Mouse (Mus musculus) left cerebral cortex, postnatal 36 days (tissue): ENCODE measurements around the gene Mrps18a. TPM values are rescaled to one million over a fixed set of nuclear protein-coding genes. Genes with fewer than 3 reads are reported as not detected.
A peak's percentile ranks its signal among the peaks of the same experiment; 100 is the strongest.

Source experiments
- DNase-seq, 2 experiments: peaks; one replicate each; pipeline ENCODE4 v3.0.0; 2021 to 2022; ENCODE audit warnings: low spot score in 2 of 2, mixed read lengths in 1 of 2
- intact Hi-C: fragments of 180-260 bp; cut with DNase I; formaldehyde crosslinking; loops from one replicate; pipeline ENCODE4 v1.15.1; 2025
- total RNA-seq, 2 experiments: library from RNA; stranded (reverse); gene quantifications; 2 replicates each; pipeline ENCODE4 v1.2.3; 2021

Gene Mrps18a
- total RNA-seq, 2 experiments from 2014 or later = 84.1 to 88.9 TPM

DNA sequence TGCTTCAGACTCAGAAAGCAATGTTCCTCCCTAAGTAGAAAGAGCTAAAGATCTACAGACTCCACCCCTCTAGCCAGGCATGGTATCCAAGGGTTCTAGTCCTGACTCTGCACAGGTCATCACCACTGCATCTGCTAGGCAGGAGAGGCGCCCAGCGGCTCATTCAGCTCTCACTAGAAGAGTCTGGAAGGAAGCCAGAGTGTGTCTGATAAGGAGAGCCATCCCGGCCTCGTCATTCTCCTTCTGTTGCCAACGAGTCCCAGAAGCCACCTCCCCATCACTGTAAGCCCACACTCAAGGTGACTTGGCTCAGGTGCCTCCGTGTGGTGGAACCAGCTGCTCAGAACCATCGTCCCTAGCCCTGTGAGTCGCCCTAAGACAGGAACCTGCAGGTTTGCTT is 22.1 kb downstream of the Mrps18a start:
- intact Hi-C loops = loop anchor here (1.0 to 5.0 kb wide), 2 partner anchors 101 to 402 kb away; partner anchors contain the start of gene Vegfa
- DNase-seq = no peak

DNA sequence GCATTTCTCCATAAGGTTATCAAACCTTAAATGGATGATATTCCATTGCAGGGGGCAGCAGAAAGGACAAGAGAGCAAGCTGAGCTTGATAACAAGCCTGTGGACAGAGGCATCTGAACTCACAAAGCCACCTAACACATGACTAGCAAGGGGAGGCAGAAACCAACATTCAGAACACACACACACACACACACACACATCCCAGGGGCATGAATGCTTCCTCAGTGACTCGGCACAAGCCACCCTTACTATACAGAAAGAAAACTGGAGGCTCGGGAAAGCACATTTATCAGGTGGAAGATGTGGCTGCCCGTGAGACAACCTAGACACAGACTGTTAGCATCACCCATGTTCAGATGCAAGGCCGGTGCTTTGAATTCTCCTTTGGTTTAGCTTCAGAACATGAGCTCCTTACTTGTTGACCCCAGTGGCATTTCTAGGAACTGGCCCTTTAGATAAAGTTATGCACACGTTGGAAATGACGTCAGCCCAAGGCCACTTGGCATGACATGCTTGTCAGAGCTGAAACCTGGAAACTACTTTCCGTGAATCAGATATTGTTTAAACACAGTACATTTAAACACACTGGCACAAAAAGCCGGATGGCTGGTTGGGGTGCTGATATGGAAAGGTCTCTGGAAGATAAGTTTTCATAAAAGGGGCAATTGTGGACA is 27.9 kb downstream of the Mrps18a start:
- intact Hi-C loops = no loop called here

DNA sequence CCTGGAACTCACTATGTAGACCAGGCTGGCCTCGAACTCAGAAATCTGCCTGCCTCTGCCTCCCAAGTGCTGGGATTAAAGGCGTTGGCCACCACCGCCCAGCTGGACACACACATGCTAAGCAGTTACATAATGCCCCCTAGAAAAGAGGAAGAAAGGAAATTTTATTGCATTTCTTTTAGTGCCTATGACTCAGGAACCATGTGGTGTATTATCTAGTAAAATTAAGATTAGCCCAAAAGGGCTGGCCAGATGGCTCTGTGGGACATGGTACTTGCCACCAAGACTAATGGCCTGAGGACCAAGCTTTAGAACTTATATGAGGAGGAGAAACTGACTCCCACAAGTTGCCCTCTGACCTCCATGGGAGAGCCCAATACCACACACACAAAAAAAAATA is 29.1 kb downstream of the Mrps18a start:
- no peak for DNase-seq
- intact Hi-C loops = no loop called here

More for the DNA sequence above, 27.9 kb downstream of the Mrps18a start:
- DNase-seq = no peak

DNA sequence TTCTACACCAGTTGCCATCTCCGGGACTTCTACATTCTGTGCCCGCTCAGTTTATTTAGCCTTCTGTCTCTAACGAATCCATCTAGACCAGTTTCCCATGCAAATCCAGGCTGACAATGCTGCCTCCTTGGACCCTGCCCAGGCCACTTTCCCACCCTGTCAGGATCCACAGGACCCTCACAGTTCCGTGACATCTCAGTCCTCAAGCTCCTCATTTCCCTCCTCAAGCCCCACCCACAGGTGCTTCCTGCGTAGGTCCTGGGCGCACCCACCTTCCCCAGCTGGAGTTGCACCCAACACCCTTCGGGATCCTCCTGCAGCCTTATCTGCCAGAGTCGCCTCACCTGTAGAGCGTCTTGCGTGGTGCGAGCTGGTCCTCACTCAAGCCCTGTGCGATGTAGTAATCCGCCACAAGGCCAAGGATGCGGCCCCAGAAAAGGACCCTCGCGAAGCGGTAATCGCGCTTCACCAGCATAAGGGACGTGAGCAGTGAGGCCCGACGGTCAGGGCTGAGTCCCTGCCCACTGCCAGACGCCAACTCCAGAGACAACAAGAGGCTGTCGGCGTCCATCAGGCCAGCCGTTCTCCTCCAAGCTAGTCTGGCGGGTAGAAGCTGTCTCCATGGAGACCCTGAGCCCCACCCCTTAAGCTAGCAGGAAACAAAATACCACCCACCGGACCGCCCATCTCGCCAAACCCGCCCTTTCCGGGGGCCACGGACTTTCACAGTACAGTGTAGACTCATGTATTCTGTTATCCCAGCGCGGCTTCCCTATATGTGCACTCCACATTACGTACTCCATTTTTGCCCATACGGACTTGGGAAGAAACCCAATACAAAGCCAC is 33.0 kb downstream of the Mrps18a start, which contains the start of gene Rsph9:
Rsph9 (minus strand) TSS at position 639 of the 846 bp plus-strand sequence.
- DNase-seq = peak; percentile 78
- intact Hi-C loops = no loop called here

DNA sequence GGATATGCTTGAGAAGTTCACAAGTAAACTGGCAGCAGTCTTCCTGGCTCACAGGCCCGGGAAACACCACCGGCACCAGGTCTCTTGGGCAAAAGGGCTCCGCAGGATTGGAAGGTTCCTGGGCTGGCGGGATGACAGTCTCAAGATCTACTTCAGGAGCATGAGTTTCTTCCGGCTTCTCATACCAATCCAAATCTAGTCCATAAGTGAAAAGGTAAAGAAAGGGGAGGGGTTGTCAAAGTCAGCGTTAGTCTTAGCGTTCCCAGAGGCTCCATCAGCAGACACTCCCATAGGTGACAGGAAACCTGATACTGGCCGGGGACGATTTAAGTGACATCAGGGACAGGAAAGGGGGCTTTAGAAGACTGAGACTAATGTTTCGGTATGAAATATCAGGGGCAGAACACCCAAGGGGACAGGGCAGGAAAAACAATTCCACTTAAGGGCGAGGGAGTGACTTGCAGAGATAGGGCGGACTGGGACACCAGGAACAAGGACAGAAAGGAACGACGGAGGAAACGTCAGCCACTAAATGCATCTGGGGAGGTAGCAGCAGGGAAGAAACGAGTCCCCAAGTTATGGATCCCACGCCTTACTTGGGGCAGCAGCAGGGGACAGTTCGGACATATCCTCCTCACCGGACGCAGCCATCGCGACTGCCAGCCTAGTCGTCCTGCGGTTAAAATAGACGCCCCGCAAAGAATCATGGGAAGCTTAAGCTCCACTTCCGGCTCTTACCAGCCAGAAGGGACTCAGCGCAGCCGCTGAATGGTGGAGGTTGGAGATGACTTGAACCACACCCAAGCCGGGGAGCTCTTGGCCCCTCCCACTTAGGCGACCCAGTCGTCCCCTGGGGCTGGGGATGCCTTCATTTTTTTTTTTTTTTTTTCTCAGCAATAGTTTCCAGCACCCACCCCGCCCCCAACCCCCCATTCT is 42.3 kb downstream of the Mrps18a start, which contains the start of gene Mad2l1bp:
Mad2l1bp (minus strand) TSS at position 707 of the 936 bp plus-strand sequence.
- intact Hi-C loops = no loop called here
- DNase-seq = peak; percentile 86 to 88

DNA sequence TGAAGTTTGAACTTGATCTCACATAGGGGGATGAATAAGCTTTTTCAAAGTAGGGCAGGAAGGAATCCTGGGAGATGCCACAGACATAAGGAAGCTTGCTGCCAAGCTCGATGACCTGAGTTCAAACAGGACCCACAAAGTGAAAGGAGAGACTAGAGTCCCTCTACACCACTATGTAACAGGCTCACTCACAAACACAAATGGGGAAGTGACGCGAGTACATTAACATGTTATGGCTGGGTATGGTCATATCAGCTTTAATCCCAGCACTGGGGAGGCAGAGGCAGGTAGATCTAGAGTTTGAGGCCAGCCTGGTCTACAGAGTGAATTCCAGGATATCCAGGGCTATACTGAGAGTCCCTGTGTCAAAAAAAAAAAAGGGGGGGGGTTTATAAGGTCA is 43.5 kb downstream of the Mrps18a start:
- intact Hi-C loops = no loop called here
- no peak for DNase-seq

DNA sequence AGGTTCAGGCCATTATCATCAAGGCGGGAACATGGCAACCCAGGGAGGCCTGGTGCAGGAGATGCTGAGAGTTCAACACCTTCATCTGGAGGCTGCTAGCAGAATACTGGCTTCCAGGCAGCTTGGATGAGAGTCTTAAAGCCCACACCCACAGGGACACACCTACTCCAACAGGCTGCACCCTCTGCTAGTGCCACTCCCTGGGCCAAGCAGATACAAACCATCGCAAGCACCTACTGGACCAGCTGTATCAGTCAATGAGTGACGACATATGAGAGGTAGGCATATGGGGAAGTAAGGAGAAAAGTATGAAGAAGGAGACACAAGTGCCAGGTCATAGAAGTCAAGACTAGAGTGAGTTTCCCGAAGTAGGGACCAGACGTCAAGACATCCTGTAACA is 45.9 kb downstream of the Mrps18a start:
- intact Hi-C loops = no loop called here
- DNase-seq = no peak

DNA sequence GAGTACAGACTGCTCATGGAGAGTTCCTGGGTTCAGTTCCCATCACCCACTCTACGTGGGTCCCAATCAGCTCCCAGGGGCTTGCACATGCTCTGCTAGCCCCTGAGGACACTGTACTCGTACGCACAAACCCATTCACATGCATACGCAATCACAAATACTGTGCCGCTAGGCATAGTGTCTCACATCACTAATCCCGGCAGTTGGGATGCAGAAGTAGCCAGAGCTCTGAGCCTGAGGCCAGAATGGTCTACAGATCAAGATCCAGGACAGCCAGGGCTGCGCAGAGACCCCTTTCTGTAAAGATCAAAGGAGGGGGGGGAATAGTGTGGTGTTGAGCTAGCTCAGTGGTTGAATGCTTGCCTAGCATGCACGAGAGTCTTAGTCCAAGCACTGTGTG is 46.3 kb downstream of the Mrps18a start:
- no peak for DNase-seq
- intact Hi-C loops = no loop called here

DNA sequence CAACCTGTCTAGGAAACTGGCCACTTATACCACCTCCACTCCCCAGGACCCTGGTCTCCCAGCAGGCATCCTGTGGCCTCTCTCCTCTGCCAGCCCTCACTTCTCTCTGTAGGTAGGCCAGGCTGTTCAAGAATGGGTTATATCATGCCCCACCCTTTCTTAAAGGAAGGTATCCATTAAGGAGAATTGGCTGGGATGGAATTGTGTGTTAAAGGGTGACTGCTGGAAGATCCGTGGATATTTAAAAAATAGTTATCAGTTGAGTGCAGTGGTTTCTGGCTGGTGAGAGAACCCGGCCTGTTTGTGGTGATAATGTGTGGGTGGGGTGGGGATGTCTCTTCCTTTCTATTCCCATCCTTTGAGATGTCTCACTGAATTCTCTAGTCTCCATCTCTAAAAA is 48.5 kb downstream of the Mrps18a start:
- DNase-seq = no peak
- intact Hi-C loops = no loop called here

DNA sequence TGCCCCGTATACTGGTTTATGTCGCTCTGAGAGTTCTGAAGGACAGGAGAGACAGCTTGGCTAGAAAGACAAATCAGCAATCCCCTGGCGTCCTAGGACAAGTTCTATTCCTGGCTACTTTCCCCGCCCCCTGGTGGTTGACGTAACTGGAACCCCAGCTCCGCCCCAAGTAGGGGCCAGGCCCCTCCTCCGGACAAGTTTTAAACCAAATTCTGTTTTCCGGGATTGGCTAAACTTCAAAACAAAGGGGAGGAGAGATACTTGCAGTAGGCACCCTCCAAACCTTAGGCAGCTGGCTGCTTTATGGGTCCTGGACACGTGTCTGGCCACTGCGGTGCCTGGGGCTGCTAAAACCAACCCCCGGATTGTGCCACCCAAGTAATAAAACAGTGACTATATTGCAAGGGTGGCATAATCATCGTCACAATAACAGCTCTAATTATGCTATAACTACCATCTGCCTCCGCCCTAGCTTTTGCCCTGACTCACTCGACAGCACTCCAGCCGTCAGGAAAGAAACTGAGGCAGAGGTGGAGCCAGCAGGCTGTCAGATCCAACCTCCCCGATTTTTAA is 49.4 kb downstream of the Mrps18a start:
- peak; percentile 79 to 82 for DNase-seq
- intact Hi-C loops = loop anchor here (10.0 kb wide), 1 partner anchor 425 kb away; the partner anchor contains the start of gene 1600014C23Rik

DNA sequence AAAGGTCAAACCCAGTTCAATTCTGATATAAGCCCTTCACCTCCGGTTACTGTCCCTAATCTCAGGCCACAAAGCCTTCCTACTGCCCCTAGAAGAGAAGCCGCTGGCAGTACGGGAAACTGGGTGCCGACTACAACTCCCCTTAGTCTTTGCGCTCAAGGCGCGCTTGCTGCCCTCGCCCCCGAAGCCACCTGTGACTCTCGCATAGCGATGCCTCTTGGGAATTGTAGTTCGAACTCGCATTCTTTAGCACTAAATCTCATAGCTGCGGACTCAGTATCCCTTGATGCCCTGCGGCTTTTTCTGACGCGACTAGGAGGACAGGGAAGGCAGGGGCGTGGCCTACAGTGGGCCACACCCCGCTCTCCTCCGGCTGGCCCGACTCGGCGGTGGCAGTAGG is 49.9 kb downstream of the Mrps18a start, which contains the start of gene Gtpbp2:
Gtpbp2 (plus strand) TSS at position 347 of the 400 bp plus-strand sequence.
- intact Hi-C loops = loop anchor here (10.0 kb wide), 1 partner anchor 426 kb away; the partner anchor contains the start of gene 1600014C23Rik

DNA sequence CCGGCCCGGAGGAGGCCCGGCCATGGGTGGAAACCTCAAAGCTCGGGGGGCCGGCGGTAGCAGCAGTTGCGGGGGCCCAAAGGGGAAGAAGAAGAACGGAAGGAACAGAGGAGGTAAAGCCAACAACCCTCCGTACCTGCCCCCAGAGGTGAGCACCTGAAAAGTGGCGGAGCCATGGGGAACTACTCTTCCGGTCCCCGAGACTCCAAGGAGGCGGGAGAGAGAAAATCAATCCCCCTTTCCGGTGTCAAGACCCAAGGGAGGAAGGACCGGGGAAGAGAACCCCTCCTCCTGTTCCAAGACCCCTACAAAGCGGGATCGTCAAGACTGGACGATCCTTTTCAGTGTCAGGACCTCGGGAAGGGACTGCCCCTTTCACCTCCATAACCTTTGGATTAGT is 50.4 kb downstream of the Mrps18a start:
- DNase-seq = no peak
- intact Hi-C loops = loop anchor here (10.0 kb wide), 1 partner anchor 426 kb away; the partner anchor contains the start of gene 1600014C23Rik

More for the DNA sequence above, 49.9 kb downstream of the Mrps18a start, which contains the start of gene Gtpbp2:
- peak; percentile 93 to 94 for DNase-seq

DNA sequence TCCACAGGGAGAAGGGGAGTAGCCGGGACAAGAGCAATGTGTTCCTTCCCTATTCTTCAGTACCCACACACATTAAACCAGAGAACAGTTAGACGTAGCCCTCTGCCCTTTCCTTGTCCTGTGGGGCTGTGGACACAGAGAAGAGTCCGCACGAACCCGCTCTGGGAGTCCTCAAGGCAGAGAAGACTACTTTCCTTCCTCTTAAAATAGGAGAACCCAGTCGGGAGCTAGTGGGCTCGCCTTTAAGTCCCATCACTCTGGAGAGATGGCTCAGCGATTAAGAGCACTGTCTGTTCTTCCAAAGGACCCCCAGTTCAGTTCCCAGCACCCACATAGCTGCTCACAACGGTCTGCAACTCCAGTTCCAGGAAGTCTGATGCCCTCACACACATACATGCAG is 50.9 kb downstream of the Mrps18a start:
- intact Hi-C loops = loop anchor here (10.0 kb wide), 1 partner anchor 427 kb away; the partner anchor contains the start of gene 1600014C23Rik
- DNase-seq = no peak

DNA sequence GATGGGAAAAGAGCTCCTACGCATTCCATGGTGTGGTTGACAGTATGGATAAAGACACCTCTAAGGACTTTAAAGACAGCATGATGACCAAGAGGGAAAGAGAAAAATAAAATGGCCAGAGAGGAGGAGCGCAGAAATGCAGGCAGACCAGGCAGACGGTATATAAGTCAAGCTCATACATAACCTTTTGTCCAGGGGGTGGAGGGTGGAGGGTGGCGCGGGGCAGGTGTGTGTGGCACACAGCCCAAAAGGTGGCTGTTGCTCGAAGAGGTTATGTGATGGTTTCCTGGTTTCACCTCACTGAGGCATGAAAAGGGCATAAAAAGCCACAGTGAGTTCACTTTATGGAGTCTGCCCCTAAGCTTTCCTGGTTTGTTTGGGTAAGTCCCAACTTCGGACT is 51.8 kb downstream of the Mrps18a start:
- intact Hi-C loops = loop anchor here (10.0 kb wide), 1 partner anchor 428 kb away; the partner anchor contains the start of gene 1600014C23Rik

DNA sequence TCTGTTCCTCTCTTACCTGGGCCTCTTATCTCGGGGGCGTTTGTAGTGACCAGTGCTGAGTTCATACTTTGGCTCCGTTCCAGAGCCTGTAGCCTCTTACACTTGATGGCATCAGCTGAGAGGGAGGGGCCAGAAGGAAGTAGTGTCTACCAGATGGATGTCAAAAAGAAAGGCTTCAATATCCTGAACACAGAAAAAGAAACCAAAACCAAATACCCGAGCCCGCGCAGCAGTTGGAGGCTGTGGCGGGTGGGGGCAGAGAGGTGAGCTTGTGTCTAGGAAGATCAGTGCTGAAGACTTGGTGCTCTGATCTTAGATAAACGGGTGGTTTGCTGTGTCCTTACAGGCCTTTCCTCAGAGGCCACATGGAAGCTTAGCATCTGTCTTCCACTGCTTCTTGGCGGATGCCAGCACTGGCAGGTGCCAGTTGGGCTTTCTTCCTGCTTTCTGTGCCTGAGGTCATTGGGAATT is 52.2 kb downstream of the Mrps18a start:
- intact Hi-C loops = loop anchor here (1.0 to 10.0 kb wide), 2 partner anchors 37 to 428 kb away; partner anchors contain the start of gene 1600014C23Rik
- DNase-seq = no peak

More for the DNA sequence above, 51.8 kb downstream of the Mrps18a start:
- no peak for DNase-seq

DNA sequence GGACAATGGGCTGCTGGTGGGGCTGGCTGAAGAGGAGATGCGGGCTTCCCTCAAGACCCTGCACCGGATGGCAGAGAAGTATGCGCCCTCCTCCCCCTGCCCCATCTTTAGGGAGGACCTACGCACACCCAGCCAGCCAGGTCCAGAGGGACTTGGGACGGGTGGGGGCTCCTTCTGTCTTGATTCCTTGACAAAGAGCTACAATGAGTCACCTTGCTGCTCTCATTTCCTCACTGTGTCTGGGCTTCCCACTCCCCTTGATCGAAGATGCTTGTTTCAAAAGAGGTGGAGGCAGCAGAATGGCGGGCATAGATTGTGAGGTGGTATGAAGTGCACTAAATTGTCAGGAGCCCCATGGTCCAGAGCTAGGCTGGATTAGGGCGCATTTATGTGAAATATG is 53.5 kb downstream of the Mrps18a start:
- no peak for DNase-seq

DNA sequence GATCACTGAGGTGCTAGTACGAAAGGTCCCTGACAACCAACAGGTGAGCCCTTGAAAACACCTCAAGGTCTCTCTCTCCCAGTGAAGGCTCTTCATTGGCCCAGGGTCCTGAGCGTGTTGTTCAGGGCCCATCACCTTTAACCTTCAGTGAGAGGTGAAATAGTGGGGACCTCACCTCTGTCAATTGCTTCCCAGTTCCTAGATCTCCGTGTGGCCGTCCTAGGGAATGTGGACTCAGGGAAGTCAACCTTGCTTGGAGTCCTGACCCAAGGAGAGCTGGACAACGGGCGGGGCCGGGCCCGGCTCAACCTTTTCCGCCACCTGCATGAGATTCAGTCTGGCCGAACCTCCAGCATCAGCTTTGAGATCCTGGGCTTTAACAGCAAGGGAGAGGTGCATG is 54.0 kb downstream of the Mrps18a start:
- no peak for DNase-seq
- intact Hi-C loops = loop anchor here (10.0 kb wide), 1 partner anchor 430 kb away; the partner anchor contains the start of gene 1600014C23Rik

More for the DNA sequence above, 53.5 kb downstream of the Mrps18a start:
- intact Hi-C loops = loop anchor here (10.0 kb wide), 1 partner anchor 430 kb away; the partner anchor contains the start of gene 1600014C23Rik

DNA sequence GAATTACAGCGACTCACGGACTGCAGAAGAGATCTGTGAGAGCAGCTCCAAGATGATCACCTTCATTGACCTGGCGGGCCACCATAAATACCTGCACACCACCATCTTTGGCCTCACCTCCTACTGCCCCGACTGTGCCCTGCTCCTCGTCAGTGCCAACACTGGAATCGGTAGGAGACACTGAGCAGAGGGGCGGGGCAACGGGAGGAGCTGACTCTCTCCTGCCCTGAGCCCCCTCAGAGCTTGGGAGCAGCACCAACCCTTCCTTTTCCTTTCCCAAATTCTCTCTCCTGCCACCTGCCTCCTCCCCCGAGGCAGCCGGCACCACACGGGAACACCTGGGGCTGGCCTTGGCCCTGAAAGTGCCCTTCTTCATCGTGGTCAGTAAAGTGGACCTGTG is 54.7 kb downstream of the Mrps18a start:
- intact Hi-C loops = loop anchor here (10.0 kb wide), 1 partner anchor 431 kb away; the partner anchor contains the start of gene 1600014C23Rik
- DNase-seq = no peak
